Mouse (Mus musculus) urinary bladder, adult 18-20 months (tissue): Measurements from ENCODE around the gene Cnp.
"Not testable (repeated sequence)": the region's sequence is repeated elsewhere in the genome, so short reads cannot be mapped to it uniquely, and the experiment has no call there.

Experiments used
- DNase-seq, 2 experiments: peaks; one replicate each; pipeline ENCODE4 v3.0.0; 2022; ENCODE audit warnings: low spot score in 2 of 2, mixed read lengths in 2 of 2

Gene Cnp

GRCm38 (mm10) chr11:100588462-100588861, 13.8 kb downstream of the Cnp start:
- no peak for DNase-seq

GRCm38 (mm10) chr11:100592346-100593046, 17.8 kb downstream of the Cnp start:
- DNase-seq: no peak

GRCm38 (mm10) chr11:100594608-100595007, 19.9 kb downstream of the Cnp start:
- DNase-seq: no peak

GRCm38 (mm10) chr11:100595533-100595932, 20.8 kb downstream of the Cnp start:
- no peak for DNase-seq

- no peak for DNase-seq
Measured at GRCm38 (mm10) chr11:100598074-100598473, 23.4 kb downstream of the Cnp start.

DNA sequence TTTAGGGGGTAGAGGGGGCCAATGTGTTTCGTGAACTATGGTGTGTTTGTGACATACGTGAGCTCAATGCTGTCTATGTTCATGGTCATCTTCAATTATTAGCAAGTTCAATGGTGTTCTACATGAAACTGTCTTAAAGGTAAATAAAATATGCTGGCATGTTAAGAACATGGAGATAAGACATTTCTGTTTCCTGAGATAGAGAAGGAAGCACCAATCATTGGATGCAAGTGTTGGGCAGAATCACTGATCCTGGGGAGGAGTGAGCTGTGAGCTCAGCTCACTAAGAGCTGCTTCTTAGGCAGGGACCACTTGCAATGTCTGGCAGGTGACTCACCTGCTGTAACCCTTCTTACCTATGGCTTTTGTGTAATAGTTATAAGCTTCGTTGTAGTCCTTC, 26.7 kb downstream of the Cnp start:
- no peak for DNase-seq

GRCm38 (mm10) chr11:100603155-100603554, 28.5 kb downstream of the Cnp start:
- no peak for DNase-seq

DNA sequence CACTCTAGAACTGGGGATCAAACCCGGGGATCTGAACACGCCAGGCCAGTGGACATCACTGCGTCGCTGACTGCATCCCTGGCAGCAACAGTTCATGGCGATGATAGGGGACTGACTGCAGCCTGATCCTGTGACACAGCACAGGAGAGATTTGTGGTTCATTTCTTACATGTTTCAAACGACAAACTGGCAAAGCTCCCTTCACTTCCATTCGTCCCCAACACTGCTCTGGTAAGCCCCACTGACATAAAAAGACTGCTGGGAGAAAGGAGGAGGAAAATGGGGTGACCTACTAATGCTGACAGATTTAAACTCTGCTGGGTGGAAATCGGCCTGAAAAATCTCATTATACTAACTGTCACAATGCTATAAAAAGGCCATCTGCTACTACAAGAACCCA, 29.1 kb downstream of the Cnp start:
- no peak for DNase-seq

- DNase-seq: no peak
Measured at GRCm38 (mm10) chr11:100604321-100605005, 29.8 kb downstream of the Cnp start.

- DNase-seq: no peak
Measured at GRCm38 (mm10) chr11:100605451-100605850, 30.7 kb downstream of the Cnp start.

- DNase-seq: no peak
Measured at GRCm38 (mm10) chr11:100607121-100607520, 32.4 kb downstream of the Cnp start.

DNA sequence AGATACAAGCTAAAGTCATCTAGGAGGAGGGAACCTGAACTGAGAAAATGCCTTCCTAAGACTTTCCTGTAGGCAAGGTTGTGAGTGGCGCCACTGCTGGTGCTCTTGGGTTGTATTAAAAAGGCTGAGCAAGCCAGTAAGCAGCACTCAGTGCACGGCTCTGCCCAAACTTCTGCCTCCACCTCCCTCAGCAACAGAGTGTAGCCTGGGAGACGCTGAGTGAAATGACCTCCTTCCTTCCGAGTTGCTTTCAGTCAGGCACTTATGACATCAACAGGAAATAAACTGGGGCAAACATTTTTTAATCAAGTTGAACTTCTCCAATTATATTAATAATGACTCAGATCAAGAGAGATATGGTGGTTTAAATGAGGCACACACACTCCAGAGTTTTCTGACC, 34.1 kb downstream of the Cnp start:
- DNase-seq: no peak

DNA sequence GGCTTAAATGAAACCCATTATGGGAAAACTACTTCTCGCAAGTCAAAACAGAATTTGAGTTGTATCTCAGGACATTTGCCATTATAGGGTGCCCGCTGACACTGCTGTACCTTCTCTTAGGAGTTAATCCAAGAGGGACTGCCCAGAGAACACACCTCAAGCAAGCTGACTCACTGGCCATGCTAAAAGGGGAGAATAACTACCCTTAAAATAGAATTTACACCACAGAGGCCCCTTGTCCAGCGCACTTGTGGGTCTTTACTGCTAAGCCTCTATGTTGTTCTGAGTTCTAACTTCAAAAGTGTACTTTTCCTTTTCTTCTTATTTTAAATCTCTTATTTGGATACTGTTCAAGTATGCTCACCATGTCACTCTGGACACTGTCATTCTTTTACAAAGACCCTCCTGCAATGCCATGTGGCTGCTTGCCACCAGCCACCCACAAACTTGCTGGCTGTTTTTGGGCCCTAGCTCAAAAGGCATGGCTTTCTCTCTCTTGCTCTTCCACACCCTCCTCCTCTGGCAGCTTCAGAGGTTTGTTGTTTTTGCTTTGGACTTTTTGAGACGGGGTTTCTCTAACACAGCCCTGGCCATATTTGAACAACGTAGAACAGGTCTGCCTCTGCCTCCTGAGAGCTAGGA, 34.8 kb downstream of the Cnp start:
- no peak for DNase-seq

GRCm38 (mm10) chr11:100609997-100610680, 35.4 kb downstream of the Cnp start:
- DNase-seq: no peak

DNA sequence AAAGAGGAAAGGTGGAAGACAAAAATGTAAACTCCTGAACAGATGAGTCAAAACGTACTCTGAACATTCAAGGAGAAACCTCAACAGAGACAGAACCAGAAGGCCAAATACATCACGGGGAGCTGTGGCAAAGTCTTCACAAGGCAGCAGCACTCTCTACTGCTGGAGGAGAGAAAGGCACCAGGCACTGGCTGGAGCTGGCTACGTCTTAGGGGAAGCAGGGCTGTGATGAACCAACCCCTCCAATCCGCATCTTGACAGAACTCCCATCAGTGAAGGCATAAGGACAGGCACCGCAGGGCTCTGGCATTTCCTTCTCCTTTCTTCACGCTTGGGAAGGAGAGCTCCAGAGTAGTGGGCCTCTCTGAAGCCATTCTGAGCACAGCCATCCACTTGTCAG, 36.9 kb downstream of the Cnp start:
- no peak for DNase-seq

DNA sequence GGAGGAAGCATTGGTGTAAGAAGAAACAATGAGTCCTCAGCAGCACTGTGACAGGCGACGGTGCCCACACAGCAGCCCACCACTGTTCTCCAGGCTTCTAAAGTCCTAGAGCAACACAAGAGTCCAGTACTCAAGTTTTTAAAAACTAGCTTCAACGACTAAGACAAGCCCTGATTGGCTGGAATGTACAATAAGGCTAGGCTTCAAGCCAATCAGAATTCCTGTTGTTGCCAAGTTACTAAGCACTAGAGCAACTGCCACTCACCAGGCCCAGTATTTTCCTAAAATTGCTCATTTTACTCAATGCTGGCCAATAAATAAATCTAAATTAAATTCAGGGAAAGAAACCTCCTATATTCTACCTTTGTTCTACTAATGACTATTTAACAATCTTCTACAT, 38.5 kb downstream of the Cnp start:
- DNase-seq: no peak

DNA sequence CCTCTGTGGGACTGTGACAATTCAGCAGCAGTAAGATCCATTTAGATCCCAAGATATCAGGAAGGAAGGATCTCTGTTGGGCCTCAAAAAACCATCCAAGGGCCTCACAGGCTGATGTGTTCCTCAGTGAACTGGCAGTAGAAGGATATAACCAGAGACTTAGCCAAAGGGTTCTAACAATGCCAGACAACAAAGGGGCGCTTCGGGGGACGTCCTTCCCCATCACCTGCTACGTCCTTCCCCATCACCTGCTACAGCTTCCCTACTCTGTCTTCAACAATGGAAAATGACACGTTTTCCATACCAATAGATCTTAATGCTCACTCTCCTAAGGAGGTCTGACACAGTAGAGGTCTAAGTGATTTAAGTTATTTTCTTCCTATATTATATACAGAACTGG, 41.6 kb downstream of the Cnp start:
- no peak for DNase-seq

- not testable (repeated sequence) for DNase-seq
Measured at GRCm38 (mm10) chr11:100616836-100617235, 42.1 kb downstream of the Cnp start.

DNA sequence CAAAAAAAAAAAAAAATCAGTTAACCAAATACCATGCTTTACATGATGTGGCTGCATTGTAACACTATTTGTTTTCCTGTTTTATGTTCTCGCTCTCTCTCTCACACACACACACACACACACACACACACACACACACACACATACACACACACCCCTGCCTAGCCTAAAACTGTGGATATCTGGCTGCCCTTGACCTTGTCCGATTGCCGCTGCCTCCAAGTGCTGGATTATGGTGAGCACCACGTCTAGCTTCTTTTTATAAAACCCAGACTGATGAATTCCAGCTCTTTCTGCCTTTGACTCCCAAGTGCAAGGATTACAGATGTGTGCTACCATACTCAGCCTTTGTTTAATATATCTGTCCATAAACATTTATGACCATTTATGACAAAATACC, 42.8 kb downstream of the Cnp start:
- DNase-seq: no peak

DNA sequence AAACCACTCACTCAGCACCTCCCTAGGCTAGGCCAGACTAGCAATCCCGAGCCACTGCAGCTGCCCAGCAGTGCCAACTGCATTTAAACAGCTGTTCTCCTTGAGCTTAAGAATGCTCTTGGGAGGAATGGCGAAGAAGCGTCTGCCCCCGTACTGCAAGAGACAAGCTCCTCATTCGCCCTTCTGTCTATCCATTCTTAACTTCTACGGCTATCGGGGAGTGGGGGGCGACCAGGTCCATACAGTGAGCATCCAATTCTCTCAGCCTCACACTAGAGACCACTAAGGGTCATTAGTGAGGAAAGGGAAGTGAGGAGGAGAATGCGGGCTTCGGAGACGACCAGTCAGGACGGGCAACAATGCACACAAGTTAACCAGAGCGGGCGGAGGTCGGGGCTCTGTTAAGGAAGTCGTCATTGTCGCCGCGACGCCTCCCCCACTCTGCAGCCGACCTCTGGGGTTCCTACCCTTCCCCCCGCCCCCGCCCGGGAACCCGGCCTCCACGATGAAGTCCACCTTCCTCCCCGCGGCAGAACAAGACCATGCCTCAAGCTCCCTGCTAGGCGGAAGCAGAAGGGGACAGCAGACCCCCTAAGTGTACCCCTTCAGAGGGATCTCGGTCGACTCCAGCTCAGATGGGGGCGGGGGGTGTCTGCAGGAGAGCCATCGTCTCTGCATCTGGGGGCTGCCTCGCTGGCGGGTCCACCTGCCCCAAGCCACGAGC, 44.2 kb downstream of the Cnp start, which contains the start of gene Nkiras2:
TSS of gene Nkiras2 (plus strand) at position 484 of the 724 bp plus-strand sequence.
- DNase-seq: peak in 1 of 2 experiments; percentile 28

- peak; percentile 91 to 92 for DNase-seq
Measured at GRCm38 (mm10) chr11:100619485-100619975, 44.8 kb downstream of the Cnp start.
